Mouse (Mus musculus) megakaryocyte progenitor cell, adult 5-6 weeks (primary cell): ENCODE results near the gene Sh3bp5. TPM values are rescaled to one million over a fixed set of nuclear protein-coding genes. Genes with fewer than 3 reads are reported as not detected.

Source experiments
- ATAC-seq: replicated peaks from 2 replicates; pipeline ENCODE4 v1.8.0; 2016; ENCODE audit warnings: mild to moderate bottlenecking, moderate TSS enrichment, inconsistent platforms; ENCODE audit not compliant: poor library complexity
- total RNA-seq, 2 experiments: library from RNA; stranded (forward) in 1 of 2; stranded (reverse) in 1 of 2; fragments of 157-497, 149-512 nt in 1 of 2; fragments of 200-1000 nt in 1 of 2; gene quantifications; 2 replicates each; pipeline versions ENCODE4 v1.2.3 to v1.2.4; 2015 to 2017

Sh3bp5 gene
- total RNA-seq, 2 experiments from 2014 or later, result 3.6 to 4.5 TPM

DNA sequence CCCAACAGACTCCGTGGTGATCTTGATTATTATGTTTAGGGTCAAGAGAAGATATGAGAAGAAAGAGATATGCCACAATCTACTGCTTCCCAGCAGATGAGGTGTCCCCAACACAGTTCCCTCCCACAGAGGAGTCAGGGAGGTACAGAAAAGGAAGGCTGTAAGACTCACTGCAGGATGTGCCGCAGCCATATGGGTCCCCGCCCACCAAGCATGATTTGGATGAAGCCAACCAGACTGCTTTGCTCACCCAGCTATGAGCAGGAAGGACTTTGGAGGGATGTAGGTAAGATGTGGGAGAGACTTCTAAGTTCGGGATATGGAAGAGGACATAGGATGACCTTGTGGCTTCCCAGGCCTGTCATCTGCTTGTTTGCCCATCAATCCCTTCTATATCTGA, 25.1 kb downstream of the Sh3bp5 start:
- no peak for ATAC-seq

DNA sequence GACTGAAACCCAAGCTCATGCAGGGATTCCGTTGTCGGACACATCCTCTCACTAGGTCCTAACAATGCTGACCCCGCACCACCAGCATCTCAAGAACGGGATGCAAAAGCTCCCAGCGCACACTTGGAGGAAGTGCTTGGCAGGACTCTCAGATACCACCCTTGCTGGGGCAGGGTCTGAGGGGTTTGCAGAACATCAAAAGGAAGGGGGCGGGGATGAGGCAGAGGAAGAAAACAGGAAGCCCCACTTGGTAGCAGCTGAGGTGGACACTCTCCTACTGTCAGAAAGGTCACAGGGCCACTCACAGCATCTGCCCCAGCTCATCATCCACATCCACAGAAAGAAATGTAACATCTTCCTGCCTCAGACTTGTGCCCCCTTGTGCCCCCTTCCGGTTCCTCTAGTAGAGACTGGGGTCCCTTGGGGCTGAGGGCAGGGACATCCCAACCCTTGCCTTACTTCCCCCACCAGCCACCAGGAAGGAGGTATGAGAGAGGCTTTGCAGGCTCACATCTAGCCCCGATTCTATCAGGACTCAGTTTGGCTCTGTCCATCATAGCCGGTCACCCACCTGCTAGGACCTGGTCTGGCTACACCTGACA, 25.7 kb downstream of the Sh3bp5 start:
- ATAC-seq, result no peak

DNA sequence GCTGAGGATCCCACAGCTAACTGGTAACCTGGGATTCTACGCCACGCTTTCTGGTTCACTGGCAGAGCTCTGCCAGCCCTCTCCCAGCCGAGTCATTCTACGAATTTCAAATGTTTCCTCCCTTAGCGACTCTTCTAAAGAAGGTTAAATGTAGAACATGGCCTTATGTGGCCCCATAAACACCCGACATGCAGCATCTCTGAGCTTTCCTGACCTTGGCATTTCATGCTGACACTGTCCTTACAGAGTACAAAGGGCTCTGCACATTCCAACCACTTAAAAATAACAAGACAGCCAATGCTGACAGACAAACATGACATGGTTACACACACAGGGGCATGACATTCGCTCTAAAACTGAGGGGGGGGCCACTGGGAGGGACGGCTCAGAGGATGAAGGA, 27.2 kb downstream of the Sh3bp5 start:
- no peak for ATAC-seq

DNA sequence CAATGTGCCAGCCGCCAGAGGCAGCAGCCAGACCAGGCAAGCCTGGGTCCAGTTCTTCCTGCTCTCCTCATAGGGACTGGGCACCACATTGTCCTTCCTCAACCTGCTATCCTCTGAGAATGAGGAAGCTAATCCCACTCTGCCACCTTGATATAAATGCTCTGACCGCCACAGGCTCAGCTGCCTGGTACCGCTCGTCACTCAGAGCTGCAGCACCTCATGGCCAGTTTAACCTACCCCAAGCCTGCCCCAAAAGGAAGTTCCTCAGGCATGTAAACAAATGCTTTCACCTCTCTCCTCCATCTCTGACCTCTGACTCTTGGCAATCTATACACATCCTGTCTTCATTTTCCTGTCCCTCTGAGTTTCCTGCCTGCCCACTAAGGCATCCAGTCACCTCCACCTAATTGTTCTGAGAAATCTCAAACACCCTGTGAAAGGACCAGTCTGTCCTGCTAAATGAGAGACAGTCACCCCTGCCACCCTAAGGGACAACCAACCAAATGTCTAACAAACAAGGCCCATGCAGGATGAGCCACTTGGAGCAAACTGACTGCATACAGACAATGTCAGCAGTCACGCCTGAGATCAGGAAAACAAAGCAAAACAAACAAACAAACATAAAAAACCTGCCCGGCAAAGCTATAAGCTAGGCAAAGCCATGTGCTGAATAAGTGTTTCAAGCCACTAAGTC, 27.8 kb downstream of the Sh3bp5 start:
- ATAC-seq, result peak; percentile 52

DNA sequence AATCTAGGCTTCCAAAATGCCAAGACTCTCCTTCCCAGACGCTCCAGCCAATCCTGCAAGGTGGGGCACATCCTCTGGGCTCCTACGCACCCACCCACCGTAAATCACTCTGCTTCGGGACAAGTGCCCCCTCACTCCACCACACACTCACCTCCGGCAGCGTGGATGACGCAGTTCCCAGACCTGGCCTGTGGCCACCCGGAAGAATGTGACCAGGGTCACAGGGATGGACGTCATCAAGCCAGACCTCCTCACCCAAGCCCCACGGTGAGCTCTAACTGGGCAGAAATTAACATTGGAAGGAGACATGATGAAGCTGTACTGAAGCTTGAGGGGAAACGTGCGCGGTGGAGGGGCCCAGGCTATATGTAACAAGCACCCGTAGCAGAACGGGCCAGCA, 28.7 kb downstream of the Sh3bp5 start:
- ATAC-seq, result no peak

DNA sequence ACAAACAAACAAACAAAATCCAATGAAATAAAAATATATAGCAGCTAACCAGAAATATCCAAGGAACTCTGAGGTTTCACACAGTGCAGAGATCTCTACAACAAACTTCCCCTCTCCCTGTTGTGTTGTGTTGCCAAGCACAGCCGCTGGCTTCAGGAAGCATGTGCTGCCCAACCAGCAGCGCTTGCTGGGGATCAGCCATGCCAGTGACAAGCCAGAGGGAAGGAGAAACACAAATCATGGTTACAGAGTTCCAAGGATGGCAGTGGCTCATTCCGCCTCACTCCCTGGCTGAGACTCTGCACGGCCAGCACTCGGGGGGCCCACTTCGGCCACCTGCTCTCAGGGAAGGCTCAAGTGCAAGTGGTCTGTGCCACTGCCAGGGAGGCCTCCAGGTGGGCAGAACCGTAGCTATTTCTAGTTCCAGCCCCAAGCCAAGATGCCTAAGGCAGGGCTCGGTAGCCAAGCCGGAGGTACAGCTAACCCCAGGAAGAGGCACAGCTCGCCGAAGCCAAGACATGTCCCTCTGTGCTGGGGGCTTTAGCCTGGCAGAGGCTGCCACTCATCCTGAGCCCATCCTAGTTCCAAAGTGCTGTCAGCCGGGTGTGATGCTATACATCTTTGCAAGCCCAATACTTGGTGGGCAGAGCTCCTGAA, 29.6 kb downstream of the Sh3bp5 start:
- no peak for ATAC-seq

DNA sequence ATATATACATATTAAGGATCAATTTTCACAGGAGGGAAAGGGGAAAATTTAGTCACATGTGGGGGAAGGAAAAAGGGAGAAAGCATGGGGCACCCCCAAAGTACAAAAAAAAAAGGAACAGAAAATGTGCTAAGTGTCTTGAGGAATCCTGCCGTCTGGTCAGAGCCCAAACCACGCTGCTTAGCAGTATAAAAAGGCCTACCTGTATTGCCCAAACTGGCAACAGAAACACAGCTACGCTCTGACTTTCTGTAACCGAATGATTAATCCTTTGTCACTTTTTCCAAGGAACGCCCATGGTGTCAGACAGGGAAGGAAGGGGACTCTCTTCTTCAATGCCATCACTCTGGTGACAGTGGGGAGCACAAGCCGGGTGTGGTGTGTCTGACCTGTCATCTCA, 30.2 kb downstream of the Sh3bp5 start:
- no peak for ATAC-seq

DNA sequence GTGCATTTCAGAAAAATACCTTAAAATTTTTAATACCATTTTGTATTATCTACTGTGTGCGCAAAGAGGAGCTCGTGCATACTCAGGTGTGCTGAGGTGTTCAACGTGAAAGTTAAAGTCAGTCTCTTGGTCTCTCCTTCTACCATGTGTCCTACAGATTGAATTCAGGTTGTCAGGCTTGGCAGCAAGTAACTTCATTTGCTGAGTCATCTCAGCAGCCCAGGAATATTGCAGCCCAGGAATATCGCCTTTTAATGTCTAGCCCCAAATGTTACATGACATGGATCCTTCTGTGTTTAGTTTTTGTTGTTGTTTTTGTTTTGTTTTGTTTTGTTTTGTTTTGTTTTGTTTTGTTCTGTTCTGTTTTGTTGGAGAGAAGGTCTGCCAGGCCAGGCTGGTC, 31.2 kb downstream of the Sh3bp5 start:
- no peak for ATAC-seq

DNA sequence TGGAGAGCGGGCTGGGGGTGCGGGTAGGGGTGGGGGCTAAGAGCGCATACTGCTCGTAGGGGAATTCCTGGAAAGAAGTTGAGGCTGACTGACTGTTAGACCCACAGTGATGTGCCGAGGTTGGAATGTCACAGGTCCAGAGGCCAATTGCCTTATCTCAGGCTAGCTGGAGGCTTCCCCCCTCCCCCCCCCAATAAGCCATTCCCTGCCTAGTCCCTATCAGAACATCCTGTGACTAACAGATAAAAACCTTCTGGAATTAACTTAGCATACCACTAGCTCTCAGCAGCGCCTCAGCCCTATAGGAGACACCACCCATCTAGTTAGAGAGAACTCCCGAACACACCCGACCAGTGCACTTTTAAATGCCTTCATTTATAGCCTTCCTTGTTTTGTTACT, 31.9 kb downstream of the Sh3bp5 start:
- peak; percentile 37 for ATAC-seq

DNA sequence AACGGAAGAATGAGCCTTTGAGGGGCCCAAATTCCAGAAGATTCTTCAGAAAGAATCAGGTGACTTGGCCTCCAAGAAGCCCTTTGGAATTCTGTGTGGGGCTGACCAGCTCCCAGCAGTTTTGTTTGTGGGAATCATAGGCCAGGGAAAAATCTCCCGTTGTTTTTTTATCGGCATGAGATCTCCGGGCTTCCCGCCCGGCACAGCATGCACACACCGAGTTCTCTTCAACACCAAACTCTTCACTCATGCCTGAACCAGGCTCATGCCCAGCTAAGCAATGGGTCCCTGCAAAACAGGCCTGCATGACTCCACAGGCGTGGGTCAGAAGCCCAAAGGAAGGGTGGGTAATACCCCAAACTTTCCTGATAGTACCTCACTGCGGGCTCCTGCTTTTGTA, 32.3 kb downstream of the Sh3bp5 start:
- ATAC-seq, result no peak

DNA sequence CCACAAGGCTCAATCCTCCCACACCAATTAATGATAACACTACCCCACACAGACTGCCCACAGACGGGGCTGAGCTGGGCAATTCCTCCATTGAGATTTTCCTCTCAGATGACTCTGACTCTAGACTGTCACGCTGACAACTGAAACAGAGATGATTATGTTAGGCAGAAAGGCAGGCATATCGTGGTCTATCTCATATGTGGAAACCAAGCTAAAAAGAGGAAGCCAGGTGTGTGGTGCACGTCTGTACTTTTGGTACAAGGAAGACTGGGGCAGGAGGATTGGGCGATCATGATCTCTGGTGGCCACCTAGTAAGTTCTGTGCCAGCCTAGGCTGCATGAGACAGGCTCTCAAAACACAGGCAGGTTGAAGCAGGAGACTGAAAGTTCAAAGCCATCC, 33.2 kb downstream of the Sh3bp5 start:
- ATAC-seq, result peak; percentile 29

DNA sequence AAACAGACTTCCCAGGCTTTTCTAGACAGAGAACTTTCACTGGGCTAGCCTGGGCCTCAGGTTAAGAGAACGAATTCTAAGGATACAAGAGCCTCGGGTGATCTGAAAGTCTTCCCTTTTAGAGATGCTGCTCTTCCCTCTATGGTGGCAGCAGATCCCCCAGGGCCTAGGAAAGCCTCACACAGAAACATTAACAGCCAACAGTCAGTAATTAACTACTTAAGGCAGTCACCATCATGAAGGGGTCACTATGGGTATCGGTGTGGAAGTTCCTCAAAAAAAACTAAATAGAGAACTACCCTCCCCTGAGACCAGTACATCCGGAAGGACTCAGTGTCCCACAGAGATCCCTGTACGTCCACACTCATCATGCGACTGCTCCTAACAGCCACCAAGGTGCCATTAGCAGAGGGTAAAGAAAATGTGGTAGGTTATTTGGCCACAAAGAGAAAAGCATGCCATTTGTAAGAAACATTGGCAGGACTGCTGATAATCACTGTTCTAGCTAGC, 33.9 kb downstream of the Sh3bp5 start:
- peak; percentile 48 for ATAC-seq

DNA sequence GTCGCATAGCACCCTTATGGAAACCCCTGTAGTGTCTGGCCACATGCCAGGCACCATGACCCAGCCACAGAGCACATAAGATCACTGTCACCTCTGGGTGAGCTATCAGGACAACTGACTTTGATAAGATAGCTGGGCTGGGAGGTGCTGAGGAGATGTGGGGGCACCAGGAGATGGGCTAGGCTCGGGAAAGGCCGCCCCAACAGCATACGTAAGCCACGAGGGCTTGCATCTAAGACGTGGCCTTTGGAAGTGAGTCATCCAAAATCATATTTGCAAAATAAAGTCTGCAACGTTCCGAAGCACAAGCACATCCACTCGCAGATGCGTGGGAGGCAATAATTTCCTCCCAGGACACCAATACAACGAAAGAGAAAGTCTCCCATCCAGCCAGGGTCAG, 35.0 kb downstream of the Sh3bp5 start:
- ATAC-seq, result no peak

DNA sequence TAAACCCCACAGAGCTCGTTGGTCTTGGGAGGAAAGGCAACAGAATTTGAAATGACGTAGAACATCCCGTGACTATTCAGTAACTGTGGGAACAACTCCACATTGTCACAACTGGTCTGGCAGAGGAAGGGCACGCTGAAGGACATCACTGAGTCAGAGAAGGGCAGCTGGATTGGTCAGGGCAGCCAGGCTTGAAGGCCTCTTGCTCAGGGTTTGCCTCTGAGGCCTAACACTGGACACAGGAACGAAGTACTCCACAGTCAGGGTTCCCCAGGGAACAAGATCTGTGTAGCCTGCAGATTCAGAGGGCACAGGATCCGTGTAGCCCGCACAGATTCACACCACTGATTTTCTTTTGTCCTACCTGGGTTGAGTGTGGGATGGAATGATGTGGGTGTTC, 35.6 kb downstream of the Sh3bp5 start:
- no peak for ATAC-seq

DNA sequence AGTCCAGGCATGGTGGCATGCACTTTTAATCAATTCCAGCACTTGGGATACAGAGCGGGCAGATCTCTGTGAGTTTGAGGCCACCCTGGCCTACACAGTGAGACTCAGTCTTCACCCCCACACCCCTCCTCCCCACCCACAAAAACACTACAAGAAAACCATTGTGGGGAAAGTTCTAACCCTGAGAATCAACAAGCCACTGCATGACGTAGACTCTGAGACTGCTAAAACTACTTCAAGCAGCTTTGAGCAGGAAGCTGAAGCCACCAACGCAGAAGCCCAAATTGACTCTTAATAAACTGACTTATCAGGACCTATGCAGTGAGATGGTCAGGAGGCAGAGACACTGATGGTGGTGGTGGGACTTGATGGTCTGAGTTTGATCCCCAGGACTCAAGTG, 36.6 kb downstream of the Sh3bp5 start:
- ATAC-seq, result no peak

DNA sequence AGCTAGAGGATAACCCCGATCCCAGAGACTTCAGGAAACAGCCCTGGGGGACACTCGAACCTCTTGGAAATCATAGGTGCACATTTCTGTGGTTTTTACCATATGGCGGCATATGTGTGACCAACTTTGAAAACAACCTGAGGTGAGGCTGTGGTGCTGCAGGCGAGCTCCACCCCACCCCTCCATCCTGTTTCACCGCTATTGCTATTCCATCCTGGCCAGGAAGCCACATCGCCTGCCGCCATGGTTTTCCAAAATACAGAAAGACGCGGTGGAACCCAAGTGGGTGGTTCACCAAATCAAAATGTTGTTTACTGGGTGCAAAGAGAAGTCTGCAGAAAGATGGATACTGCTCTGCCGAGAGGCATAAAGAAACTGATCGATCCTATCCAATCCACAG, 37.1 kb downstream of the Sh3bp5 start:
- ATAC-seq, result no peak

DNA sequence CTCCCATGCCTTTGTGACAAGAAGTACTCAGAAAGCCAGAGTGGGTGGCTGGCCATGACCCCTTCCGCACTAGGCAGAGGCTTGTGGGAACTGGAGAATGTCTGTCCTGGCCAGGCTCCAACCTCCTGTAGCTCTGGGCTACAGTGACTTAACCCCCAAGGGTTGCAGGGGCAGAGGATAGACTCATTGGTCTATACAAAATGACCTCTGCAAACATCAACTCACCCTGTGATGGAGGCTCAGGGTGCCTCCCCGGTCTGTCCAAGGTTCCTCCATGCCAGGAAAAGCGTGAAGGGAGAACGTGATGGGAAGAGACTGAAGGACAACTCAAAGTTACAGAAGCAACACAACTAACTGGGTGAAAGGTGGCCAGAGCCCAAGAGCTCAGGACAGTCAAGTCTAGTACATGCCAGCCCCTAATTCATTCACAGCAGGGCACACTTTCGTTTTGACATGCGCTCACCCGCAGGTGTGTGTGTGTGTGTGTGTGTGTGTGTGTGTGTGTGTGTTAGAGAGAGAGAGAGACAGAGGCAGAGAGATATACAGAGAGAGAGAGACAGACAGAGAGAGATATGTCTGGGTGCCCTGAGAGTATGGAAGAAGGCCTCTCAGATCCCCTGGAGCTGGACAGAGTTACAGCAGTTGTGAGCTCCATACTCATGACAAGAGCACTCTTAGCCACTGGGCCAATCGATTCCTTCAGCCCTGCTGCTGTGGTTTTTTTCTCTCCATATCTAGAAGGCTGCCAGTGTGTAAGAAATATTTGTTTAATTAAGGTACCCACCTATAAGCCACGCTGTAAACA, 37.9 kb downstream of the Sh3bp5 start:
- no peak for ATAC-seq

DNA sequence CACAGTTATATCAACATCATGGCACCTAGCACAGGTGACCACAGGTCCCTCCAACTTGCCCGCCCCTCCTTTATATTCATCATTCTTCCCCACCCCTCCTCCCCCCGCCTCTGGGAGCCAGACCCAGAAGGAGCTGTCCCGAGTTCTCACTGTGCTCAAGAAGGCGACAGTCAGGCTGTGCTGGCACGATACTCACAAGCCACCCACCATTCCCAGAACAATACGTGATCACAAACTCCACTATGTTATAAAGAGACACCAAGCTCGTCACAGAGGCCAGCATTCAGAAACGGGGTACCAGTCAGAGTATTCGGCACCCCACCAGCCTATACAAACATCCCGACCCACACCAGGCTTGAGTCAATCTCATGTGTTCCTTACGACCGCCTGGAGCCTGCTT, 38.5 kb downstream of the Sh3bp5 start:
- ATAC-seq, result no peak

DNA sequence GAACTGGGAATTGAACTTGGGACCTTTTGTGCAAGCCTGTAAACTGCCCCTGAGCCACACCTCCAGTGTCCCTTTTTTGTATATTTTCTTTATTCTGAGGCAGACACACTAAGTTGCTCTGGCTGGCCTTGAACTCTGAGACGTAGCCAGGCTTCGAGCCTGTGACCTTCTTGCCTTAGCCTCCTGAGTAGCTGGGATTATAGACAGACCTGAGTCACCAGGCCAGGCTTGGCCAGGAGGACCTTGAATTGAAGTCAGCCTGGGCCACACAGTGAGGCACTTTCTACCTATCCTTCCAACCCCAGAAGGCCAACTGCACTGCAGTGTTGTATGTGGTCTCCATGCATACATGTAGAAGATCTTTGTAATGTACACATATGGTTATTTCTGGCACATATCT, 39.5 kb downstream of the Sh3bp5 start:
- no peak for ATAC-seq

DNA sequence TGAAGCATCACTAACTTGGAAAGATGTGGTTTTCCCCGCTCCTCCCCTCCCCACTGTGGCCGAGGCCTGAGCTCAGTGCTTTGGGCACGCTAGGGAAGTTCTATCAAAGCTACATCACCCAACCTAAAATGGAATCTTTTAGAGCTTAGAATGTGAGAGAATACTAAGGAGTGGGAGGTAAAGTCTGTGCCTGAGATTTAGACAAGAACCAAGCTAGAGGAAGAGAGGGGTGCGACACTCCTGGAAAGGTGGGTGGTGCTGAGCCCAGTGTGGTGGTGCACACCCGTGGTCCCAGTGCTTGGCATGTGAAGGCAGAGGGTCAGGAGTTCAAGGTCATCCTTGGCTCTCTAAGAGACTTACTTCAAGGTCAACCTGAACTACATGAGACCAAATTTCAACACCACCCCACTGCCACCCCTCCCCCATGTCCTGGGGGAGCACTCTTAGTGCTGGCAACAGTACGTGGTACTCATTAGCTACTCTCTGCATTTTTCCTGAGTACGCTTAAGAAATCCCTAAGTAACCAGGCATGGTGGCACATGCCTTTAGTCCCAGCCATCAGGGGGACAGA, 40.2 kb downstream of the Sh3bp5 start:
- no peak for ATAC-seq
